Mouse (Mus musculus) liver, postnatal 0 days (tissue): ENCODE results near the gene Postn.

ENCODE experiments used
- CTCF ChIP-seq: sonication (generic); IDR thresholded peaks from 2 replicates; pipeline ENCODE4 v1.5.1; 2016; ENCODE audit warnings: antibody characterized with exemption, low read depth
- EP300 ChIP-seq: IDR thresholded peaks from 2 replicates; pipeline ENCODE4 v1.6.1; 2016; ENCODE audit warnings: antibody characterized with exemption, low read depth, mild to moderate bottlenecking

- TF ChIP-seq CTCF (no peak), EP300 (no peak)
These were observed 57.0 kb downstream of the Postn start for GRCm38 (mm10) chr3:54417833-54418386.
